Mouse (Mus musculus) stomach, embryonic 16.5 days (tissue): ENCODE data around the gene Wdr34. TPM values are rescaled to one million over a fixed set of nuclear protein-coding genes. Genes with fewer than 3 reads are reported as not detected.

ENCODE experiments used
- ATAC-seq: fragments of 200-750 bp; cut with Nextera tagmentation; 2 replicates; pipeline ENCODE4 v1.8.0; 2017; ENCODE audit warnings: moderate number of reproducible peaks, moderate TSS enrichment; ENCODE audit not compliant: insufficient read depth, low FRiP score
- H3K27ac ChIP-seq: fragments of 300-500 bp; sonication (generic); 2 replicates; pipeline ENCODE4 v1.5.1; 2014; ENCODE audit warnings: low read length
- H3K27me3 ChIP-seq: fragments of 300-500 bp; sonication (generic); 2 replicates; pipeline ENCODE4 v1.6.1; 2014; ENCODE audit warnings: low read length, control low read depth, mixed read lengths; ENCODE audit not compliant: control insufficient read depth, insufficient read depth
- H3K36me3 ChIP-seq: fragments of 300-500 bp; sonication (generic); 2 replicates; pipeline ENCODE4 v1.6.1; 2014; ENCODE audit warnings: low read length; ENCODE audit not compliant: control insufficient read depth, insufficient read depth
- H3K4me1 ChIP-seq: fragments of 300-500 bp; sonication (generic); 2 replicates; pipeline ENCODE4 v1.6.1; 2014; ENCODE audit warnings: low read length, control low read depth, mixed read lengths; ENCODE audit not compliant: control insufficient read depth, insufficient read depth
- H3K4me2 ChIP-seq: fragments of 300-500 bp; sonication (generic); 2 replicates; pipeline ENCODE4 v1.6.1; 2014; ENCODE audit warnings: low read depth, low read length, mixed read lengths
- H3K4me3 ChIP-seq: fragments of 300-500 bp; sonication (generic); replicated peaks from 2 replicates; pipeline ENCODE4 v1.5.1; 2014; ENCODE audit warnings: mild to moderate bottlenecking, low read length
- H3K9ac ChIP-seq: fragments of 300-500 bp; sonication (generic); 2 replicates; pipeline ENCODE4 v1.6.1; 2014; ENCODE audit warnings: low read length
- H3K9me3 ChIP-seq: fragments of 300-500 bp; sonication (generic); replicated peaks from 2 replicates; pipeline ENCODE4 v1.6.1; 2016; ENCODE audit warnings: low read length, control low read depth; ENCODE audit not compliant: control insufficient read depth
- WGBS: fragments of 180-500 bp; shearing (Covaris S2); extraction: QIAGEN DNeasy Blood & Tissue Kit; methylation state at CpG from one replicate; pipeline ENCODE4 v1.1.7; 2014; 5-methylcytosine and 5-hydroxymethylcytosine counted together
- microRNA-seq: library from miRNA; unstranded; fragments of <30 nt; microRNA quantifications from one replicate; pipeline ENCODE4, GENCODE M21; 2016
- polyA plus RNA-seq: library from polyadenylated mRNA; unstranded; fragments of >200 nt; fragmentation: Nextera tagmentation; extraction: Ambion mirVana; gene quantifications from 2 replicates; pipeline ENCODE4 v1.2.1, GENCODE M21; 2015

Gene Wdr34
- polyA plus RNA-seq, 1 experiment from 2014 or later, result 26.1 TPM

- 86% methylated on average over 4 of the region's 4 CpGs for WGBS
- ATAC-seq, result no peak
- no peak overlapping the region for H3K4me2 ChIP-seq
- no peak overlapping the region for H3K9ac ChIP-seq
- no peaks in the 10 kb centered on the region for H3K4me1 ChIP-seq
- H3K9me3 ChIP-seq, result no peaks in the 10 kb centered on the region
- H3K27ac ChIP-seq, result no peak overlapping the region
- H3K4me3 ChIP-seq, result no peak overlapping the region
- no peaks in the 10 kb centered on the region for H3K27me3 ChIP-seq
- peaks cover 58% of the 10 kb centered on the region for H3K36me3 ChIP-seq
Observed at GRCm38 (mm10) chr2:30025454-30025853, 23.2 kb downstream of the Wdr34 start.

GRCm38 (mm10) chr2:30014326-30014966 lies 34.2 kb downstream of the Wdr34 start:
- WGBS, result 82% methylated on average over 11 of the region's 11 CpGs
- Histone ChIP-seq H3K4me2 (no peak overlapping the region), H3K27ac (no peak overlapping the region), H3K9me3 (no peaks in the 10 kb centered on the region), H3K27me3 (no peaks in the 10 kb centered on the region), H3K4me3 (no peak overlapping the region), H3K9ac (no peak overlapping the region), H3K4me1 (no peaks in the 10 kb centered on the region), H3K36me3 (peaks cover 42% of the 10 kb centered on the region)
- no peak for ATAC-seq

DNA sequence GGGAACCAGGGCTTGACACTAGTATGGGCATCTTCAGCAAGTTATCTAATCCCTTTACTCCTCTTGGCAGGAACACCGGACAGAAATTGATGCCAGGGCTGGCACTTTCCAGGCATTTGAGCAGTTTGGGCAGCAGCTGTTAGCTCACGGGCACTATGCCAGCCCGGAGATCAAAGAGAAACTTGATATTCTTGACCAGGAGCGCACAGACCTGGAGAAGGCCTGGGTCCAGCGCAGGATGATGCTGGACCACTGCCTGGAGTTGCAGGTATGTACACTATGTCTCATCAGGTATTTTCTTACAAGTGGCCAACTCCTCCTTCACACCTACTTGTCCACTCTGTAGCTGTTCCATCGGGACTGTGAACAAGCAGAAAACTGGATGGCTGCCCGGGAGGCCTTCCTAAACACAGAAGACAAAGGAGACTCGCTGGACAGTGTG lies 37.8 kb downstream of the Wdr34 start:
- ATAC-seq, result no peak
- H3K4me3 ChIP-seq, result no peak overlapping the region
- H3K36me3 ChIP-seq, result peaks cover 59% of the 10 kb centered on the region
- H3K4me1 ChIP-seq, result no peaks in the 10 kb centered on the region
- no peaks in the 10 kb centered on the region for H3K9me3 ChIP-seq
- no peak overlapping the region for H3K9ac ChIP-seq
- no peaks in the 10 kb centered on the region for H3K27me3 ChIP-seq
- no peak overlapping the region for H3K27ac ChIP-seq
- no peak overlapping the region for H3K4me2 ChIP-seq
- 89% methylated on average over 8 of the region's 8 CpGs for WGBS

DNA sequence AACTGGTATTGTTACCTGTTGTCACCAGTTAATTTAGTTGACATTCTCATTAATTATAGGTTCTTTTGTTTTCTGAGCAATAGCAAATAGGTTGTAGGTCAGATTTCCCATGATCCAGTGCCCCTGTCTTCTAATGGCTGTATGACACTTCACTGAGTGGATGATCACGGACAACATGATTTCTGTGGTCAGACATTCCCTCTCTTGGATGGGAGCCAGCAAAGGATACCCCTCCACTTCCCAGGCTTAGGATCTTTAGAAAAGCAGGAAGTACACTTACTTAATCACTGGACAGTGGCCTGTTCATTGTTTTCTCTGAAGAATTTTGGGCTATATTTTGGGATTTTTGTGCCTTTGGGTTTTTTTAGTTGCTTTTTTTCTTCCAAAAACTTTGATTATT lies 39.6 kb downstream of the Wdr34 start:
- Histone ChIP-seq H3K4me3 (no peak overlapping the region), H3K4me1 (no peaks in the 10 kb centered on the region), H3K9me3 (no peaks in the 10 kb centered on the region), H3K27ac (no peak overlapping the region), H3K4me2 (no peak overlapping the region), H3K27me3 (no peaks in the 10 kb centered on the region), H3K36me3 (peaks cover 66% of the 10 kb centered on the region), H3K9ac (no peak overlapping the region)
- WGBS, result 42% methylated on average over 1 of the region's 1 CpGs
- no peak for ATAC-seq

GRCm38 (mm10) chr2:29991962-29992361 lies 56.7 kb downstream of the Wdr34 start:
- WGBS, result 51% methylated on average over 2 of the region's 2 CpGs
- ATAC-seq, result no peak
- H3K4me3 ChIP-seq, result no peak overlapping the region
- H3K36me3 ChIP-seq, result peaks cover 45% of the 10 kb centered on the region; the same call in 1 of the 2 replicates
- no peak overlapping the region for H3K9ac ChIP-seq
- H3K4me1 ChIP-seq, result no peaks in the 10 kb centered on the region
- no peak overlapping the region for H3K27ac ChIP-seq
- no peaks in the 10 kb centered on the region for H3K27me3 ChIP-seq
- H3K9me3 ChIP-seq, result no peaks in the 10 kb centered on the region
- H3K4me2 ChIP-seq, result no peak overlapping the region

Small RNA genes within 50 kb of the gene (microRNA-seq; reads per million reads assigned to microRNA genes)
- not detected for gene Mir6997

Other genes with a start within 250 kb of the Wdr34 start
- 22.0 and 23.6 TPM in 2 replicates for gene Slc27a4, start 246.2 kb downstream of the Wdr34 start, polyA plus RNA-seq
- gene Urm1, start 228.8 kb downstream of the Wdr34 start, polyA plus RNA-seq, result 19.5 and 22.0 TPM in 2 replicates
- gene Cercam, start 179.7 kb downstream of the Wdr34 start, polyA plus RNA-seq, result 38.3 and 38.9 TPM in 2 replicates
- gene Odf2, start 159.7 kb downstream of the Wdr34 start, polyA plus RNA-seq, result 50.9 and 56.1 TPM in 2 replicates
- 50.0 and 54.3 TPM in 2 replicates for gene Gle1, start 113.5 kb downstream of the Wdr34 start, polyA plus RNA-seq
- 84.2 and 96.3 TPM in 2 replicates for gene Sptan1, start 83.3 kb downstream of the Wdr34 start, polyA plus RNA-seq
- 324 and 336 TPM in 2 replicates for gene Set, start 8.5 kb upstream of the Wdr34 start, polyA plus RNA-seq
- 8.9 and 9.6 TPM in 2 replicates for gene Pkn3, start 28.8 kb upstream of the Wdr34 start, polyA plus RNA-seq
- 37.4 and 41.4 TPM in 2 replicates for gene Zdhhc12, start 44.8 kb upstream of the Wdr34 start, polyA plus RNA-seq
- 5.1 and 5.4 TPM in 2 replicates for gene Zer1, start 75.7 kb upstream of the Wdr34 start, polyA plus RNA-seq
- gene Tbc1d13, start 84.9 kb upstream of the Wdr34 start, polyA plus RNA-seq, result 5.2 and 5.4 TPM in 2 replicates
- 17.5 and 19.0 TPM in 2 replicates for gene Endog, start 122.6 kb upstream of the Wdr34 start, polyA plus RNA-seq
- 62.7 and 65.6 TPM in 2 replicates for gene Spout1, start 129.6 kb upstream of the Wdr34 start, polyA plus RNA-seq
- 25.8 and 39.2 TPM in 2 replicates for gene Kyat1, start 157.0 kb upstream of the Wdr34 start, polyA plus RNA-seq
- gene Lrrc8a, start 188.8 kb upstream of the Wdr34 start, polyA plus RNA-seq, result 34.0 and 40.1 TPM in 2 replicates
- gene Gm28035, start 191.7 kb upstream of the Wdr34 start, polyA plus RNA-seq, result 0.24 and 0.30 TPM in 2 replicates
- 13.3 and 13.5 TPM in 2 replicates for gene Phyhd1, start 217.3 kb upstream of the Wdr34 start, polyA plus RNA-seq
- not detected in 2 replicates for gene Gm28038, start 232.2 kb upstream of the Wdr34 start, polyA plus RNA-seq
- 32.4 and 34.0 TPM in 2 replicates for gene Dolk, start 237.5 kb upstream of the Wdr34 start, polyA plus RNA-seq
- gene Nup188, start 237.5 kb upstream of the Wdr34 start, polyA plus RNA-seq, result 26.0 and 30.5 TPM in 2 replicates